Mouse (Mus musculus): ENCODE measurements around the gene Gm21974. TPM values are rescaled to one million over a fixed set of nuclear protein-coding genes. Genes with fewer than 3 reads are reported as not detected.
A peak's percentile ranks its signal among the peaks of the same experiment; 100 is the strongest.

The Gm21974 gene
- polyA plus RNA-seq, 1 experiment from 2014 or later, result not detected

GRCm38 (mm10) chr7:127894480-127894879, 774 bp downstream of the Gm21974 start:
- H3K27me3 ChIP-seq (replicated peaks), result no peaks in the 10 kb centered on the region; the same call in 1 of the 2 replicates
- peaks cover 35% of the 10 kb centered on the region for H3K36me3 ChIP-seq
- peak overlapping the region; percentile 87 for H3K4me2 ChIP-seq
- WGBS, result 73% methylated on average over 5 of the region's 5 CpGs
- H3K27ac ChIP-seq (replicated peaks), result peak overlapping the region; percentile 81
- H3K9ac ChIP-seq, result peak overlapping the region; percentile 86
- H3K4me3 ChIP-seq, result peak overlapping the region; percentile 71
- peaks cover 20% of the 10 kb centered on the region for H3K4me1 ChIP-seq
- H3K9me3 ChIP-seq, result no peaks in the 10 kb centered on the region
- ATAC-seq (ENCODE audit: extremely low read depth, insufficient number of reproducible peaks, low FRiP score, low TSS enrichment), result no peak

GRCm38 (mm10) chr7:127890798-127891197, 4.5 kb downstream of the Gm21974 start, which contains the start of gene Prss53:
TSS of gene Prss53 (minus strand) at chr7:127890970.
- Histone ChIP-seq H3K9ac (no peak within 1 kb of the TSS), H3K27ac (replicated peaks) (no peak within 1 kb of the TSS), H3K27me3 (replicated peaks) (no peaks in the 10 kb centered on the region), H3K36me3 (peaks cover 72% of the 10 kb centered on the region), H3K9me3 (no peaks in the 10 kb centered on the region), H3K4me1 (peaks cover 24% of the 10 kb centered on the region), H3K4me3 (no peak within 1 kb of the TSS), H3K4me2 (no peak within 1 kb of the TSS)
- no peak for ATAC-seq (ENCODE audit: extremely low read depth, insufficient number of reproducible peaks, low FRiP score, low TSS enrichment)
- 36% methylated on average over 4 of the region's 4 CpGs for WGBS

- Histone ChIP-seq H3K27me3 (replicated peaks) (no peaks in the 10 kb centered on the region), H3K4me1 (peaks cover 29% of the 10 kb centered on the region), H3K9ac (no peak overlapping the region), H3K9me3 (no peaks in the 10 kb centered on the region), H3K4me3 (no peak overlapping the region), H3K4me2 (no peak overlapping the region), H3K27ac (replicated peaks) (no peak overlapping the region), H3K36me3 (peaks cover 92% of the 10 kb centered on the region)
- WGBS, result 67% methylated on average over 3 of the region's 3 CpGs
- no peak for ATAC-seq (ENCODE audit: extremely low read depth, insufficient number of reproducible peaks, low FRiP score, low TSS enrichment)
These were observed 6.4 kb downstream of the Gm21974 start for GRCm38 (mm10) chr7:127888821-127889220.

- Histone ChIP-seq H3K27me3 (replicated peaks) (no peaks in the 10 kb centered on the region), H3K9me3 (no peaks in the 10 kb centered on the region), H3K4me2 (no peak overlapping the region), H3K9ac (no peak overlapping the region), H3K27ac (replicated peaks) (no peak overlapping the region), H3K36me3 (peaks cover 92% of the 10 kb centered on the region), H3K4me3 (no peak overlapping the region), H3K4me1 (peaks cover 38% of the 10 kb centered on the region)
- 83% methylated on average over 3 of the region's 3 CpGs for WGBS
- ATAC-seq (ENCODE audit: extremely low read depth, insufficient number of reproducible peaks, low FRiP score, low TSS enrichment), result no peak
These were observed 7.5 kb downstream of the Gm21974 start for GRCm38 (mm10) chr7:127887781-127888180.

GRCm38 (mm10) chr7:127887191-127887590, 8.1 kb downstream of the Gm21974 start:
- Histone ChIP-seq H3K4me2 (no peak overlapping the region), H3K9ac (0 out of 2 replicates have a peak overlapping the region, but pooled peaks have one; percentile 19), H3K4me3 (no peak overlapping the region), H3K4me1 (peaks cover 43% of the 10 kb centered on the region), H3K36me3 (peaks cover 92% of the 10 kb centered on the region), H3K27me3 (replicated peaks) (no peaks in the 10 kb centered on the region), H3K9me3 (no peaks in the 10 kb centered on the region), H3K27ac (replicated peaks) (no peak overlapping the region)
- WGBS, result 79% methylated on average over 8 of the region's 8 CpGs
- no peak for ATAC-seq (ENCODE audit: extremely low read depth, insufficient number of reproducible peaks, low FRiP score, low TSS enrichment)

- 0 out of 2 replicates have a peak overlapping the region, but pooled peaks have one; percentile 41 for H3K9ac ChIP-seq
- peaks cover 92% of the 10 kb centered on the region for H3K36me3 ChIP-seq
- ATAC-seq (ENCODE audit: extremely low read depth, insufficient number of reproducible peaks, low FRiP score, low TSS enrichment), result no peak
- H3K4me1 ChIP-seq, result peaks cover 48% of the 10 kb centered on the region
- H3K27ac ChIP-seq (replicated peaks), result no peak overlapping the region
- WGBS, result 90% methylated on average over 6 of the region's 6 CpGs
- H3K27me3 ChIP-seq (replicated peaks), result no peaks in the 10 kb centered on the region
- H3K4me3 ChIP-seq, result no peak overlapping the region
- no peaks in the 10 kb centered on the region for H3K9me3 ChIP-seq
- H3K4me2 ChIP-seq, result no peak overlapping the region
These were observed 8.7 kb downstream of the Gm21974 start for GRCm38 (mm10) chr7:127886551-127886950.

GRCm38 (mm10) chr7:127885951-127886350, 9.3 kb downstream of the Gm21974 start:
- ATAC-seq (ENCODE audit: extremely low read depth, insufficient number of reproducible peaks, low FRiP score, low TSS enrichment), result no peak
- H3K4me1 ChIP-seq, result peaks cover 48% of the 10 kb centered on the region
- peaks cover 94% of the 10 kb centered on the region for H3K36me3 ChIP-seq
- H3K4me3 ChIP-seq, result no peak overlapping the region
- H3K9ac ChIP-seq, result peak overlapping the region; percentile 30; the same call in 1 of the 2 replicates
- no peak overlapping the region for H3K4me2 ChIP-seq
- no peaks in the 10 kb centered on the region for H3K27me3 ChIP-seq (replicated peaks)
- no peak overlapping the region for H3K27ac ChIP-seq (replicated peaks)
- no peaks in the 10 kb centered on the region for H3K9me3 ChIP-seq
- 66% methylated on average over 6 of the region's 6 CpGs for WGBS

GRCm38 (mm10) chr7:127880431-127880830, 14.8 kb downstream of the Gm21974 start:
- H3K27ac ChIP-seq (replicated peaks), result no peak overlapping the region
- H3K4me2 ChIP-seq, result no peak overlapping the region
- WGBS, result 79% methylated on average over 12 of the region's 12 CpGs
- ATAC-seq (ENCODE audit: extremely low read depth, insufficient number of reproducible peaks, low FRiP score, low TSS enrichment), result no peak
- peaks cover 78% of the 10 kb centered on the region for H3K36me3 ChIP-seq
- H3K4me3 ChIP-seq, result no peak overlapping the region
- no peak overlapping the region for H3K9ac ChIP-seq
- no peaks in the 10 kb centered on the region for H3K27me3 ChIP-seq (replicated peaks)
- no peaks in the 10 kb centered on the region for H3K9me3 ChIP-seq
- H3K4me1 ChIP-seq, result peaks cover 41% of the 10 kb centered on the region

GRCm38 (mm10) chr7:127879301-127879700, 16.0 kb downstream of the Gm21974 start:
- Histone ChIP-seq H3K9ac (no peak overlapping the region), H3K4me1 (peaks cover 40% of the 10 kb centered on the region), H3K4me3 (no peak overlapping the region), H3K4me2 (no peak overlapping the region), H3K27me3 (replicated peaks) (no peaks in the 10 kb centered on the region), H3K36me3 (peaks cover 66% of the 10 kb centered on the region), H3K9me3 (no peaks in the 10 kb centered on the region), H3K27ac (replicated peaks) (no peak overlapping the region)
- 96% methylated on average over 9 of the region's 9 CpGs for WGBS
- ATAC-seq (ENCODE audit: extremely low read depth, insufficient number of reproducible peaks, low FRiP score, low TSS enrichment), result no peak

- WGBS, result 1% methylated on average over 60 of the region's 60 CpGs
- Histone ChIP-seq H3K4me2 (peak within 1 kb of the TSS; percentile 95), H3K36me3 (peaks cover 55% of the 10 kb centered on the region), H3K4me3 (peak within 1 kb of the TSS; percentile 97), H3K9ac (peak within 1 kb of the TSS; percentile 98), H3K27me3 (replicated peaks) (no peaks in the 10 kb centered on the region), H3K9me3 (no peaks in the 10 kb centered on the region), H3K27ac (replicated peaks) (peak within 1 kb of the TSS; percentile 99), H3K4me1 (peaks cover 32% of the 10 kb centered on the region)
- peak; percentile 68 for ATAC-seq (ENCODE audit: extremely low read depth, insufficient number of reproducible peaks, low FRiP score, low TSS enrichment)
These were observed 18.5 kb downstream of the Gm21974 start, which contains the start of gene Zfp668 for GRCm38 (mm10) chr7:127876467-127877348. TSS of gene Zfp668 (minus strand) at chr7:127876828.

GRCm38 (mm10) chr7:127876041-127876466, 19.2 kb downstream of the Gm21974 start, which contains the start of gene Zfp646:
TSS of gene Zfp646 (plus strand) at chr7:127876221.
- H3K27ac ChIP-seq (replicated peaks), result peak within 1 kb of the TSS; percentile 99
- WGBS, result 0% methylated on average over 41 of the region's 41 CpGs
- no peaks in the 10 kb centered on the region for H3K27me3 ChIP-seq (replicated peaks)
- no peaks in the 10 kb centered on the region for H3K9me3 ChIP-seq
- peaks cover 31% of the 10 kb centered on the region for H3K4me1 ChIP-seq
- ATAC-seq (ENCODE audit: extremely low read depth, insufficient number of reproducible peaks, low FRiP score, low TSS enrichment), result peak; percentile 74
- peak within 1 kb of the TSS; percentile 98 for H3K9ac ChIP-seq
- peak within 1 kb of the TSS; percentile 97 for H3K4me3 ChIP-seq
- H3K4me2 ChIP-seq, result peak within 1 kb of the TSS; percentile 95
- H3K36me3 ChIP-seq, result peaks cover 54% of the 10 kb centered on the region
